Mouse (Mus musculus): ENCODE data around the gene Col5a2. TPM values are rescaled to one million over a fixed set of nuclear protein-coding genes. Genes with fewer than 3 reads are reported as not detected.

The Col5a2 gene
- total RNA-seq, 2 experiments from 2014 or later: 7.0 to 7.7 TPM

DNA sequence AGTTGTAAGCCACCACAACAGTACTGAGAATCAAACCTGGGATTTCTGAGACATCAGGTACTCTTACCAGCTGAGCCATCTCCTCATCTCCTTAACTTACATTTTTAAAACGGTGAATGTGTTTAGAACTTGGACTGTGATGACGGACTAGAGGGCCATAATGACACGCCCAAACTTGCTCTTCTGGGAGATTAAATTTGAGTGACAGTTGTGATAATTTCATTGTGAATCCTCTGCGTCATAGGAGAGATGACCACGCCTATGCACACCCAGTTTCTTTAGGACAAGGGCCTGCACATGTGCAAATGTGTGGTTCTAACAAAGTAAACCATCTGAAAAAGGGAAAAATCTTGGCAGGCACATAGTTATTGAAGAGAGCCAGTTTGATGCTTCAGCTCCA lies 79.2 kb downstream of the Col5a2 start:
- no peak for DNase-seq

DNA sequence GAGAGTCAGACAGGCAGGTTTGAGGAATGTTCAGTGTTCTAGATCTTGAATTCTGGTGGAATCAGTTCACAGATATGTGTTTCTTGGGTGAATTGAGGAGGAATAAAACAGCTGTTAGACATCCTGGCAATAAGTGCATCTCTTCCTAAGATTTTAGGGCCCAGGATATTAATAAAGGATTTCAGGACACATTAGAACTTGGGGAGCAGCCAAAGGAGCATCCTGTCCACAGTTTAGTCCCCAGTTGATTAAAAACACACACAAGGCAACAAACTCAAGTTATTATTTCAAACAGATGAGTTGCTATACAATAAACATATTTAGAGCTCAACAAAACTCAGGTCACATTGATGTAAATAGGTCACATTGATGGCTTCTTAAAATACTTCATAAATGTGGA lies 82.5 kb downstream of the Col5a2 start:
- no peak for DNase-seq

- no peak for DNase-seq
Measured at GRCm38 (mm10) chr1:45419858-45420257, 83.2 kb downstream of the Col5a2 start.

GRCm38 (mm10) chr1:45381866-45382265 lies 121.2 kb downstream of the Col5a2 start:
- no peak for DNase-seq

DNA sequence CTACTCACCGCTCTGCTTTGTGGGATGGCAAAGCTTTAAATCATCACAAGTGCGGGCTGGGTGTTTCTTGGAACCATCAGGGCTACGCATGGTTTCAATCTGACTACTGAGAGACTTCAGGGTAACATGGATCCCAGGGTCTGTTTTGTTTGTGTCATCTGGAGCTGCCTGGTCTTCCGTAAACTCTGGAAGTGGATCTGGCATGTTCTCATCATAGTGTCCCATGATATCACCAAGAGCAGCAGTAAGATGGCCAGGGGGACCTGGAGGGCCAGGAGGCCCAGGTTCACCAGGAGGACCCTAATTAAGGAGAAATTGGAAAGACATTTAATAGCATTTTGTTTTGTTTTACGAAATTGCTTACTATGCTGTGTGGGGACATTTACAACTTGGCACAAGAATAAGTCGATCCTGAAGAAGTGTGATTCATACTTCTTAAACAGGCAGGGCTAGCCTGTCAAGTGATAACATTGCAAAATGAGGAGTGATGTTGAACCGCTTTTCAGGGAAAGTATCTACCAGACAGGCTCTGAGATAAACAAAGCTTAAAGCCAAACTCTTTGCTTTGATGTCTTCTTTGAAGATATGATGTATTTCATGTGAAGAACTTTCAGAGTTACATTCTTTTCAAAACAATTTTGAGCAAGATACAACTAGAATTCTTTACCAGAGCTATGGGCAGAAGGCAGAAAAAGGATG lies 122.9 kb downstream of the Col5a2 start:
- DNase-seq: no peak

- DNase-seq: no peak
Measured at GRCm38 (mm10) chr1:45365427-45365826, 137.7 kb downstream of the Col5a2 start.

GRCm38 (mm10) chr1:45363274-45363673 lies 139.8 kb downstream of the Col5a2 start:
- DNase-seq: no peak

- no peak for DNase-seq
Measured at GRCm38 (mm10) chr1:45359673-45360072, 143.4 kb downstream of the Col5a2 start.

- no peak for DNase-seq
Measured at GRCm38 (mm10) chr1:45359147-45359546, 143.9 kb downstream of the Col5a2 start.

DNA sequence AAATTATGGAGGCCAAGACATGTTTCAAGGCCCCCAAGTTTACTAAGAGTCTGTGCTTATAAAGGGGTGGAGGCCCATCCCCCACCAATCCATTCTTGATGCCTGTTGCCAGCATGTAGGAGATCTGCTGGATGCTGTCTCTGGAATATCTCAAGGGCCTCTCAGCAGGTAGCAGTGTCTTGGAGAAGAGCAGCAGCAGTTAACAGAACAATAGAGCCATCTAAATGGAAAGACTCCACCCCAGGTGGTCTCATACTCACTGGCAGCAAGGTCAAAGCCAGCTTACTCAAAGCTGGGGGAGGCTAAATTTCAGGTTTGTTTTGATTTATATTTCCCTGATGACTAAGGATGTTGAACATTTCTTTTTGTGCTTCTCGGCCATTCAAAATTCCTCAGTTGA lies 145.1 kb downstream of the Col5a2 start:
- DNase-seq: no peak

- DNase-seq: no peak
Measured at GRCm38 (mm10) chr1:45355944-45356343, 147.1 kb downstream of the Col5a2 start.

GRCm38 (mm10) chr1:45329149-45329548 lies 173.9 kb downstream of the Col5a2 start:
- no peak for DNase-seq

Other genes with a start within 250 kb of the Col5a2 start
- gene Col3a1, start 191.7 kb downstream of the Col5a2 start, total RNA-seq (2021): 10 to 100 TPM in 1 of 2 experiments, 1 to 10 TPM in 1; 5.5 to 11.0 TPM